Mouse (Mus musculus) liver, adult 2 months (tissue): ENCODE measurements around the gene Lrrc43.

ENCODE experiments used
- CTCF ChIP-seq: fragments of 200-500 bp; IDR thresholded peaks from 2 replicates; pipeline ENCODE4 v1.5.1; 2011; ENCODE audit warnings: low read depth, low read length, control low read depth
- POLR2A ChIP-seq: fragments of 200-500 bp; IDR thresholded peaks from 2 replicates; pipeline ENCODE4 v1.6.1; 2011; ENCODE audit warnings: low read length, control low read depth; ENCODE audit not compliant: insufficient read depth; ENCODE audit errors: extremely low read depth

GRCm38 (mm10) chr5:123521621-123522020 lies 32.5 kb downstream of the Lrrc43 start:
- no peak for TF ChIP-seq POLR2A
- TF ChIP-seq CTCF: no peak
